Mouse (Mus musculus) G1E (cell line): ENCODE measurements around the gene Tcte1. TPM values are rescaled to one million over a fixed set of nuclear protein-coding genes. Genes with fewer than 3 reads are reported as not detected.

ENCODE experiments used
- ATAC-seq: 2 replicates; pipeline ENCODE4 v1.8.0; 2016; ENCODE audit warnings: mild to moderate bottlenecking; ENCODE audit not compliant: insufficient number of reproducible peaks, poor library complexity, low FRiP score, severe bottlenecking; ENCODE audit errors: extremely low read depth
- DNase-seq: peaks from one replicate; pipeline ENCODE4 v3.0.0; 2012; ENCODE audit warnings: low spot score
- H3K27me3 ChIP-seq: 2 replicates; pipeline ENCODE4 v1.6.1; 2012; ENCODE audit warnings: mild to moderate bottlenecking, low read length, inconsistent platforms; ENCODE audit not compliant: insufficient read depth
- H3K36me3 ChIP-seq: replicated peaks from 2 replicates; pipeline ENCODE3; 2012; ENCODE audit warnings: mild to moderate bottlenecking, inconsistent platforms
- H3K4me1 ChIP-seq: 2 replicates; pipeline ENCODE4 v1.6.1; 2012; ENCODE audit warnings: low read depth, low read length, inconsistent platforms, mixed read lengths; ENCODE audit not compliant: insufficient read depth
- H3K4me3 ChIP-seq: 2 replicates; pipeline ENCODE4 v1.5.1; 2012; ENCODE audit warnings: low read depth, mild to moderate bottlenecking, inconsistent platforms, low read length, moderate library complexity, mixed read lengths
- H3K9me3 ChIP-seq: replicated peaks from 2 replicates; pipeline ENCODE4 v1.6.1; 2012; ENCODE audit warnings: inconsistent platforms
- CTCF ChIP-seq: IDR thresholded peaks from 2 replicates; pipeline ENCODE4 v1.5.1; 2012; ENCODE audit warnings: low read depth, low read length, inconsistent platforms, mixed read lengths
- GATA1 ChIP-seq: IDR thresholded peaks from 2 replicates; pipeline ENCODE4 v1.6.1; 2012; ENCODE audit warnings: borderline replicate concordance, low read length, inconsistent platforms, mixed read lengths
- GATA2 ChIP-seq: IDR thresholded peaks from 2 replicates; pipeline ENCODE4 v1.6.1; 2012; ENCODE audit warnings: low read depth, low read length, inconsistent platforms, borderline replicate concordance
- POLR2AphosphoS5 ChIP-seq: IDR thresholded peaks from 2 replicates; pipeline ENCODE4 v1.6.1; 2012; ENCODE audit warnings: low read depth, low read length, inconsistent platforms; ENCODE audit not compliant: insufficient replicate concordance
- TAL1 ChIP-seq: conservative IDR thresholded peaks from 2 replicates; pipeline ENCODE4 v1.6.1; 2012; ENCODE audit warnings: low read depth, low read length, inconsistent platforms, mixed read lengths
- polyA plus RNA-seq: library from polyadenylated mRNA; stranded (reverse); fragments of >175 nt; gene quantifications from 2 replicates; pipeline ENCODE4 v1.2.3, GENCODE M21; 2012
- total RNA-seq, 2 experiments: library from RNA; stranded (forward) in 1 of 2; stranded (reverse) in 1 of 2; fragments of 200-1000 nt in 1 of 2; fragments of >200 nt in 1 of 2; fragmentation: Nextera tagmentation in 1 of 2; gene quantifications; 2 replicates each; pipeline ENCODE4 v1.2.3; 2014 to 2017

Gene Tcte1
- total and polyA plus RNA-seq, 3 experiments = not detected

DNA sequence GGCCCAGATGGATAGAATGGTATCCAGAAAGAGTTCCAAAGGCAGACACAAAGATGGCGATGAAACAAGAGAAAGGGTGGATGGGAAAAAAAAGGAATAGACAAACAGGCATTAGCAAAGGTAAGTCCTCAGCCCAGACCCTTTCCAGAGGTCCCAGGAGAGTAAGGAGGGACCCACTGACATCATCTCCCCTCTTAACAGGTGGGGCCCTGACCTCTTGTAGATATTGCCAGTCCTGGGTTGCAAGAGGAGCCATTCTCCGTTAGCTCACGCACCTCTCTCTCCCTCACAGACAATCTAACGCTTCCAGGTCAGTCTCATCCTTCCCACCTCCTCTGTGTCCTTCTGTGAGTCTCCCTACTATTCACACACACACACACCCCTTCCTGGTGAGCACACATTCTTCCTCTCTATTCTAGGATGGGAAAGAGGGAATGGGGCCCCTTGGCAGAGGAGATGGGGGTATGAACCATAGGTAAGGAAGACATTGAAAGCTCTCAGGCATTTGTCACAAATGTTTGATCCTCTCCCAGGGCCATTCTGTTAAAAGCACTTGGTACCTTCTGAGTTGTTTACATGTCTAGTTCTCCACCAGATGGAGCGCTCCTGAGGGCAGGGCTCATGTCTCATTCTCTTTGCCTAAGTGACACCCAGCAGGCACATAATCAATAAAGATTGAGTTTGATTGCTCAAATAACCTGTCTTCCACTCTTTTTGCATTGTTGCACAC is 24.4 kb downstream of the Tcte1 start:
- H3K4me3 ChIP-seq = no peak overlapping the region
- H3K27me3 ChIP-seq = peaks cover 66% of the 10 kb centered on the region
- DNase-seq (no peak), ATAC-seq (no peak)
- peaks cover 6% of the 10 kb centered on the region; the same call in 1 of the 2 replicates for H3K9me3 ChIP-seq
- no peaks in the 10 kb centered on the region for H3K36me3 ChIP-seq
- TF ChIP-seq GATA1 (no peak), POLR2AphosphoS5 (no peak), CTCF (no peak), TAL1 (no peak), GATA2 (no peak)
- H3K4me1 ChIP-seq = peaks cover 6% of the 10 kb centered on the region

DNA sequence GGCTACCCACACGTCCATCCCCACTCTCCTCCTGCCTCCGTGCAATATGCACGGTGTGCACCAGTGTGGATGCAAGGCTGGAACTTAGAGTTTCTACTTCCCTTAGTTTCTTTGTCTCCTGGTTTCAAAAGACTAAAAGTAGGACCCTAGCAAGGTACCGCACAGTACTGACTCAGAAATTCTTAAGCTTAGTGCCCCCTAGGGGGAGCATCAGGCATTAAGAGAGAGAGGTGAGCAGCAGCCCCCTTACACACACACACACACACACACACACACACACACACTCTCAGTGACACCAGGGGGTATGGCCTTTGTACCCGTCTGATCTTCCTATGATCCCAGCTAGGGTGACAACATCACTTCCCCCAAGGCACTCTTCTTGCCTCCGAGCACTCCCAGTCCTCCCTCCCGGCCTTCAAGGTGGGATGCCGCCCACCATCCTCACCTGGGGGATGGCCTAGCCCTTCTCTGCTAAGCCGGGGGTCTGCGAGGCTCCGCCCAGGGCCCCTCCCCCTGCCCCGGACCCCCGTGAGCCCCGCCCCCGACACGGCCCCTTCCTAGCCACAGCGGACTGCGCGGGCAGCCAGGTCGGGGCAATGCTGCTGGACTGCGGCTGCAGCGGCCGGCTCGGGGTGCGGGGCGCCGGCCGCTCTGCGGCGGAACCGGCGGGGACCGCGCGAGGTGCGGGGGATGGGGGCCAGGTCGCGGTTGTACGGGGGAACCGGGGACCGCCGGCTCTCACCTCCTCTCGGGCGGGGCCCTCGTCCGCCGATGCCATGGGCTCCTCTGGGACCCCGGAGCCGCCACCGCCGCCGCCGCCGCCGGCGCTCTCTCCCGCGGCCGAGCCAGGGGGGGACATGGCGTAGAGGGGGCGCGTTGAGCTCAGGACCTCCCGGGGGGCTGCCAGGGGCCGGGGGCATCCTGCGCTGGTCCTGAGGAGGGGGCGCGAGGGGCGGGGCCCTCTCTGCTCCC is 25.6 kb downstream of the Tcte1 start:
- Histone ChIP-seq H3K36me3 (no peaks in the 10 kb centered on the region), H3K9me3 (peaks cover 6% of the 10 kb centered on the region; the same call in 1 of the 2 replicates), H3K4me3 (no peak overlapping the region), H3K4me1 (peaks cover 9% of the 10 kb centered on the region), H3K27me3 (peaks cover 64% of the 10 kb centered on the region)
- DNase-seq (no peak), ATAC-seq (no peak)
- TF ChIP-seq CTCF (no peak), POLR2AphosphoS5 (no peak), TAL1 (no peak), GATA2 (no peak), GATA1 (no peak)

DNA sequence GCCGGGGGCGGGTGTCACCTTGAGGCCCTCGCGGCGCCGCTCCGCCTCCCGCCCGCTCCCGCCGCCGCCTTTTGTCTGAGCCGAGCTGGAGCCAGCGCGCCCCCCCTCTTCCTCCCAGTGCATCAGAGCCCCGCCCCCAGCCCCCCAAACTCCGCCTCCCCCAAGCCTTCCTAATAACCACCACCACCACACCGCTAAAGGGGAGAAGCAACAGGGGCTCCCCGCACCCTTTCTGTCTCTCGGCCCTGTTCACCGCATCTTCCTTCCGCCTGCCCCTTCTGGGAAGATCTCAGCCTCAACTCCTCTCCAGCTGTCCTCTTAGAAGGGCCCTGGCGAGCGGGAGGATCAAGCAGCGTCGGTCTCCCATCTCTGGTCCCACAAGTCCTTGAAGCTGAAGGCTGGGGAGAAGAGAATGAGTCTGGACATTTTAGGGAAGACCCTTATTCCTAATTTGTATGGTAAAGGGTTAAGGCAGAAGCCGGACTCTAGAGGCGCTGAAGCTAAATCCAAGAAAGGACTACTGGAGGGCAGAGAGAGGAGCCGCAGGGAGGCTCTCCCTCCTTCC is 26.5 kb downstream of the Tcte1 start, which contains the start of gene Tmem151b:
Gene Tmem151b (minus strand): TSS at position 61 of the 565 bp plus-strand sequence.
- Histone ChIP-seq H3K9me3 (peaks cover 6% of the 10 kb centered on the region; the same call in 1 of the 2 replicates), H3K36me3 (no peaks in the 10 kb centered on the region), H3K27me3 (peaks cover 57% of the 10 kb centered on the region), H3K4me1 (peaks cover 15% of the 10 kb centered on the region), H3K4me3 (no peak within 1 kb of the TSS)
- no peak for TF ChIP-seq TAL1
- ATAC-seq (no peak), DNase-seq (no peak)

DNA sequence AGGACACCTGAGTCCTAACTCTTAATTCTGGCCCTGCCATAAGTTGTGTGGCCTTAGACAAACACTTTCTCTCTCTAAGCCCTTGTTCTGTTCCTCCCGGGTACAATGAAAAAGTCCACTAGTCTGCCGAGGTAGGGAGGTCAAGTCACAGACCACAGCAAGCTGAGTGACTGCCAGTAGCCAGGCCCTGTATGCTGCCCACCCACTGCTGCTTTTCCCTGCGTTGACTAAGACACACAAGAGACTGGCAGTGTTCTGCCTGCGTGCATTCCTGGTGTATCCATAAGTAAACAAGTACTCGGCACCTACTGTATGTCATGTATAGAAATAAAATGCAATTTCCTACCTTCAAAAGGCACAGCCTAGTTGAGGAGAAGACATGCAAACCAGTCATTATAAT is 27.0 kb downstream of the Tcte1 start:
- Histone ChIP-seq H3K4me1 (peaks cover 21% of the 10 kb centered on the region), H3K9me3 (peaks cover 5% of the 10 kb centered on the region; the same call in 1 of the 2 replicates), H3K4me3 (no peak overlapping the region), H3K36me3 (no peaks in the 10 kb centered on the region), H3K27me3 (peaks cover 51% of the 10 kb centered on the region)
- no peak for ATAC-seq
- no peak for TF ChIP-seq TAL1
- no peak for TF ChIP-seq CTCF
- no peak for DNase-seq

DNA sequence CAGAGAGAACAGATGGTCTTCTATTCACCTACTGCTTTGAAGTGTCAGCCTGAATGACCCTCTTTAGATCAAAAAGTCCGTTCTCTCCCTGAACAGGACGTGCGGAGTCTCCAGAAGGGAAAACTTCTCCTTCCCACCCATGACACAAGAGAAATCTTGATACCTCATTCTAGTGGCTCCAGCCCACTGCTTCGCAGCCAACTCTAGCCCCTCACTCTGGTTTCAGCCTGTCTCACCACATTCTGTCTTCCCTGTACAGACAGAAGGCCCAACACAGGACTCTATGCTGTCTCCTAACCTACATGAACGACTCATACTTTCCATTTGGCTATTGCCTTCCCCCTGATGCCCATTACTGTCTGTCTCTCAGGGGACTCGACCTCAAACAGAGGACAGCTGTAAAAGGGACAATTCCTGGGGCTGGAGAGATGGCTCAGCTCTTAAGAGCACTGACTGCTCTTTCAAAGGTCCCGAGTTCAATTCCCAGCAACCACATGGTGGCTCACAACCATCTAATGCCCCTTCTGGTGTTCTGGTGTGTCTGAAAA is 28.1 kb downstream of the Tcte1 start:
- peaks cover 30% of the 10 kb centered on the region for H3K4me1 ChIP-seq
- no peaks in the 10 kb centered on the region for H3K36me3 ChIP-seq
- H3K9me3 ChIP-seq = no peaks in the 10 kb centered on the region
- H3K27me3 ChIP-seq = peaks cover 42% of the 10 kb centered on the region
- TF ChIP-seq GATA1 (no peak), TAL1 (no peak), GATA2 (no peak), CTCF (no peak), POLR2AphosphoS5 (no peak)
- DNase-seq = no peak
- no peak overlapping the region for H3K4me3 ChIP-seq
- no peak for ATAC-seq

DNA sequence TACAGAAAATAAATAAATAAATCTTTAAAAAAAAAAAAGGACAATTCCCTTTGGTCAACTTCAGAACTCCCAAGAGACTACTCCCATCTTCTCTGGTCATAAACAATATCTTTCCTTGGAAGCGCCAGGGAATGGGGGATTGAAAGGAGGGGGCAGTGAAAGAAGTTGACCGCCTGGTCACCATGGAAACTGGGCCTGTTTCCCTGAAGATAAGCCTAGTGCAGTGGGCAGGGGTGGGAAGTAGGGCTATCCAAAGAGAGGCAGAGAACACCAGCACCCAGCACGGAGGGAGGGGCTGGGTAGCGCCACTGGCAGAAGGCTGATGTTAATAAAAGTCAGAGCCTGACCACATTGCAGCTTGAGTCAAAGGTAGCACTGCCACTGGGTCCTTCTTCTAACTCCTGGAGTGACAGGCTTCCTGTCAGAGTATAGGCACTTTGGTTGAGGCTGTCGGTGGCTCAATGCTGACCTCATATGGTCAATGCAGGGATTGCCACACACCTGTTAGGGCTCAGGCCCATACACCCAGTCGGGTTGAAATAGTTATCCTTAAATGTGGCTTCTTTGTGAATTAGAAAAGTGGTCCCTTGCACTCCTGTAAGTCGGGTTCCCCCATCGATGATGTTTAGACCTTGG is 28.7 kb downstream of the Tcte1 start:
- DNase-seq = peak; percentile 68
- no peaks in the 10 kb centered on the region for H3K9me3 ChIP-seq
- H3K4me1 ChIP-seq = peaks cover 34% of the 10 kb centered on the region
- peaks cover 37% of the 10 kb centered on the region for H3K27me3 ChIP-seq
- H3K4me3 ChIP-seq = no peak overlapping the region
- H3K36me3 ChIP-seq = no peaks in the 10 kb centered on the region
- TF ChIP-seq CTCF (peak; percentile 88), GATA1 (no peak)
- ATAC-seq = peak; percentile 61
